Mouse (Mus musculus) liver, adult 2 months (tissue): ENCODE results near the gene Klf15.

Source experiments
- CTCF ChIP-seq: fragments of 200-500 bp; IDR thresholded peaks from 2 replicates; pipeline ENCODE4 v1.5.1; 2011; ENCODE audit warnings: low read depth, low read length, control low read depth
- POLR2A ChIP-seq: fragments of 200-500 bp; IDR thresholded peaks from 2 replicates; pipeline ENCODE4 v1.6.1; 2011; ENCODE audit warnings: low read length, control low read depth; ENCODE audit not compliant: insufficient read depth; ENCODE audit errors: extremely low read depth

DNA sequence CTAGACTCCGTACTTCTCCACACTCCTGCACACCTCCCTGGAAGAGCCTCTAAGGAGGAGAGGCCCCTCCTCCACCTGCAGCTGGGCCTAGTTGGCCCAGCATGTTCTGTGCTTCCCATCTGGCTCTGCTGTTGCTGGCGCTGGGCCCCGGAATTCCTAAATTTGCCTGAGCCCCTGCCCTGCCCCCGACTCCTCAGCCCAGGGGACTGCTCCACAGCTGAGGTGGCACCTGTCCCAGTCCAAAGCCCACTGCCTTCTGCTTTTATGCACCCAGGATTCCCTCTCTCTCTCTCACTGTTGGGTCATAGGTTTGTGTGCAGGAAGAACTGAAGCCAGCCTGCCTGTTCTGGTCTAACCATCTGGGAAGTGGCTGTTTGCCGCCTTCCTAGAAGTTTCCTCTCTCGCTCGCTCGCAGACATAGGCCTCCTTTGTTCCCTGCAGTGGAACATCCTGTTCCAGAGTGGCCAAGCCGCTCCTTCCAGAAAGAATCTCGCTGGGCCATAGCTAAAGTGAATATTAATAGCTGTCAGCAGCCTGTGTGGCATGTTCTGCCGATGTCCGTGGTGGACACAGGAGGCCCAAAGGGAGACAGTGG is 8.7 kb downstream of the Klf15 start:
- TF ChIP-seq POLR2A (no peak), CTCF (no peak)
